Mouse (Mus musculus): Measurements from ENCODE around the gene Ms4a15. TPM values are rescaled to one million over a fixed set of nuclear protein-coding genes. Genes with fewer than 3 reads are reported as not detected.

Ms4a15 gene
- polyA plus RNA-seq, 1 experiment from 2014 or later = not detected

- H3K4me1 ChIP-seq = peaks cover 11% of the 10 kb centered on the region
- no peak for ATAC-seq (ENCODE audit: low FRiP score)
- H3K9me3 ChIP-seq (replicated peaks) = 0 out of 2 replicates have a peak, but pooled peaks cover 4% of the 10 kb centered on the region
- H3K4me3 ChIP-seq = no peak within 1 kb of the TSS
- 60% methylated on average over 5 of the region's 5 CpGs for WGBS
- H3K27me3 ChIP-seq = no peaks in the 10 kb centered on the region; the same call in none of the 2 replicates
- no peak within 1 kb of the TSS for H3K27ac ChIP-seq
- peaks cover 5% of the 10 kb centered on the region for H3K36me3 ChIP-seq
- H3K4me2 ChIP-seq (replicated peaks) = no peak within 1 kb of the TSS
- H3K9ac ChIP-seq = no peak within 1 kb of the TSS
These were observed 55.9 kb downstream of the Ms4a15 start, which contains the start of gene Ptgdr2 for GRCm38 (mm10) chr19:10937110-10937563. TSS of gene Ptgdr2 (plus strand) at chr19:10937160.

GRCm38 (mm10) chr19:10936077-10936476 lies 57.0 kb downstream of the Ms4a15 start:
- no peak overlapping the region for H3K27ac ChIP-seq
- no peak overlapping the region for H3K4me3 ChIP-seq
- no peak overlapping the region for H3K9ac ChIP-seq
- no peaks in the 10 kb centered on the region for H3K27me3 ChIP-seq
- 83% methylated on average over 5 of the region's 5 CpGs for WGBS
- H3K9me3 ChIP-seq (replicated peaks) = 0 out of 2 replicates have a peak, but pooled peaks cover 4% of the 10 kb centered on the region
- ATAC-seq (ENCODE audit: low FRiP score) = no peak
- H3K36me3 ChIP-seq = no peaks in the 10 kb centered on the region
- peaks cover 7% of the 10 kb centered on the region for H3K4me1 ChIP-seq
- H3K4me2 ChIP-seq (replicated peaks) = no peak overlapping the region

- H3K27me3 ChIP-seq = no peaks in the 10 kb centered on the region
- H3K4me2 ChIP-seq (replicated peaks) = no peak overlapping the region
- ATAC-seq (ENCODE audit: low FRiP score) = no peak
- H3K9ac ChIP-seq = no peak overlapping the region
- no peaks in the 10 kb centered on the region for H3K36me3 ChIP-seq
- no peaks in the 10 kb centered on the region for H3K4me1 ChIP-seq
- no peak overlapping the region for H3K4me3 ChIP-seq
- WGBS = 37% methylated on average over 5 of the region's 5 CpGs
- H3K27ac ChIP-seq = no peak overlapping the region
- H3K9me3 ChIP-seq (replicated peaks) = 0 out of 2 replicates have a peak, but pooled peaks cover 4% of the 10 kb centered on the region
These were observed 58.0 kb downstream of the Ms4a15 start for GRCm38 (mm10) chr19:10935029-10935428.

- H3K4me1 ChIP-seq = 0 out of 2 replicates have a peak, but pooled peaks cover 4% of the 10 kb centered on the region
- H3K9ac ChIP-seq = no peak overlapping the region
- H3K4me3 ChIP-seq = no peak overlapping the region
- H3K27ac ChIP-seq = no peak overlapping the region
- H3K9me3 ChIP-seq (replicated peaks) = no peaks in the 10 kb centered on the region
- no peaks in the 10 kb centered on the region for H3K36me3 ChIP-seq
- no peaks in the 10 kb centered on the region for H3K27me3 ChIP-seq
- H3K4me2 ChIP-seq (replicated peaks) = no peak overlapping the region
- ATAC-seq (ENCODE audit: low FRiP score) = no peak
- 92% methylated on average over 2 of the region's 2 CpGs for WGBS
These were observed 62.4 kb downstream of the Ms4a15 start for GRCm38 (mm10) chr19:10930641-10931040.

Other genes starting within 250 kb of the Ms4a15 start
- gene Cd6, start 163.2 kb downstream of the Ms4a15 start, polyA plus RNA-seq (2016; fragmentation: Nextera tagmentation; extraction: Ambion mirVana) = not detected in 2 replicates
- 0.26 and 0.51 TPM in 2 replicates for gene Slc15a3, start 153.5 kb downstream of the Ms4a15 start, polyA plus RNA-seq (2016; fragmentation: Nextera tagmentation; extraction: Ambion mirVana)
- gene Tmem132a, start 123.3 kb downstream of the Ms4a15 start, polyA plus RNA-seq (2016; fragmentation: Nextera tagmentation; extraction: Ambion mirVana) = 147 and 151 TPM in 2 replicates
- 46.0 and 46.2 TPM in 2 replicates for gene Tmem109, start 111.2 kb downstream of the Ms4a15 start, polyA plus RNA-seq (2016; fragmentation: Nextera tagmentation; extraction: Ambion mirVana)
- 37.3 and 37.7 TPM in 2 replicates for gene Prpf19, start 98.0 kb downstream of the Ms4a15 start, polyA plus RNA-seq (2016; fragmentation: Nextera tagmentation; extraction: Ambion mirVana)
- gene Zp1, start 72.6 kb downstream of the Ms4a15 start, polyA plus RNA-seq (2016; fragmentation: Nextera tagmentation; extraction: Ambion mirVana) = not detected in 2 replicates
- gene Ptgdr2, start 56.1 kb downstream of the Ms4a15 start, polyA plus RNA-seq (2016; fragmentation: Nextera tagmentation; extraction: Ambion mirVana) = 0.09 and 0.10 TPM in 2 replicates
- 21.5 and 21.7 TPM in 2 replicates for gene Ccdc86, start 44.0 kb downstream of the Ms4a15 start, polyA plus RNA-seq (2016; fragmentation: Nextera tagmentation; extraction: Ambion mirVana)
- not detected in 2 replicates for gene Ms4a10, start 18.6 kb downstream of the Ms4a15 start, polyA plus RNA-seq (2016; fragmentation: Nextera tagmentation; extraction: Ambion mirVana)
- gene Ms4a18, start 24.8 kb upstream of the Ms4a15 start, polyA plus RNA-seq (2016; fragmentation: Nextera tagmentation; extraction: Ambion mirVana) = not detected in 2 replicates
- gene Ms4a8a, start 87.9 kb upstream of the Ms4a15 start, polyA plus RNA-seq (2016; fragmentation: Nextera tagmentation; extraction: Ambion mirVana) = not detected in 2 replicates
- gene 1700017D01Rik, start 137.6 kb upstream of the Ms4a15 start, polyA plus RNA-seq (2016; fragmentation: Nextera tagmentation; extraction: Ambion mirVana) = not detected in 2 replicates
- not detected in 2 replicates for gene 1700025F22Rik, start 172.1 kb upstream of the Ms4a15 start, polyA plus RNA-seq (2016; fragmentation: Nextera tagmentation; extraction: Ambion mirVana)
- not detected in 2 replicates for gene Ms4a13, start 203.5 kb upstream of the Ms4a15 start, polyA plus RNA-seq (2016; fragmentation: Nextera tagmentation; extraction: Ambion mirVana)
- not detected in 2 replicates for gene Ms4a12, start 239.2 kb upstream of the Ms4a15 start, polyA plus RNA-seq (2016; fragmentation: Nextera tagmentation; extraction: Ambion mirVana)

Data from hindbrain, embryonic 12.5 days (tissue).